Mouse (Mus musculus): Measurements from ENCODE around the gene Ercc4.

The Ercc4 gene

DNA sequence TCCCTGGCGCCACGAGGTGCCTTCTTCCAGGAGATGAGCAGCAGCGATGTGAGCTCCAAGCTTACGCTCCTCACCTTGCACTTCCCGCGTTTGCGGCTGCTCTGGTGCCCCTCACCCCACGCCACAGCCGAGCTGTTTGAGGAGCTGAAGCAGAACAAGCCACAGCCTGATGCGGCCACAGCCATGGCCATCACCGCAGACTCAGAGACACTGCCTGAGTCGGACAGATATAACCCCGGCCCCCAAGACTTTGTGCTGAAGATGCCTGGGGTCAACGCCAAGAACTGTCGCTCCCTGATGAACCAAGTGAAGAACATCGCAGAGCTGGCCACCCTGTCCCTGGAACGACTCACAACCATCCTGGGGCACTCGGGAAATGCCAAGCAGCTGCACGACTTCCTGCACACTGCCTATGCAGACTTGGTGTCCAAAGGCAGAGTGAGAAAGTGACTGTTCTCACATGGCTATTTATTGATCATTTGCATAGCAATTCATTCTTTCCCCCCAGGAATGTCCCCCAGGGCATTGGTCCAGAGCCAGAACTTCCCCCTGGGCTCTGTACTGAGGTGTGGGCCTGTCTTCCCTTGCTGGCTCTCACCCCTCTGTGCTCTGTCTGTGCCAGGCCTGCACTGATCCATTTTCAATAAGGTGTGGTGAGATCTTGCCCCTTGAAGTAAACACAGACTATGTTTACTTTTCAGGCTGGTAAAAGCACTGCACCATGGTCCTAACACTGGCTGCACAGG, 38.5 kb downstream of the Ercc4 start:
- DNase-seq (ENCODE audit: low spot score): no peak

DNA sequence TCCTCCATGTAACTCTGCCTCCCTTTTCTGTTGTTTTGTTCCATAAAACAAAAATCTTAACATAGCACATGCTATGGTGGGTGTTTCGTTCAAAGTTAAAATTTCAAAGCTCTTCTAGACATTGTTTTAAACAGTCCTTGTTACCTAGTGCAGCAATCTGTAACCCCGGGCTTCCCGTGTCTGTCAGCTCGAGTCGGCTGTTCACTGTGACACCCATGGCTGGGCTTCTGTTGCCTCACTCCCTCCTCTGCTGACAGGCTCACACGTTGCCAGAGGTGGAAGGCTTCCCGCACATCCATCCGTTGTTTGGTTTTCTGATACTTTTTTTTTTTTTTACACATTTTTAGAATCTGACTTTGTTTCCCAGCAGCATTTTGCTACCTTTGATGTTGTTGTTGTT, 40.5 kb downstream of the Ercc4 start:
- DNase-seq (ENCODE audit: low spot score): no peak

DNA sequence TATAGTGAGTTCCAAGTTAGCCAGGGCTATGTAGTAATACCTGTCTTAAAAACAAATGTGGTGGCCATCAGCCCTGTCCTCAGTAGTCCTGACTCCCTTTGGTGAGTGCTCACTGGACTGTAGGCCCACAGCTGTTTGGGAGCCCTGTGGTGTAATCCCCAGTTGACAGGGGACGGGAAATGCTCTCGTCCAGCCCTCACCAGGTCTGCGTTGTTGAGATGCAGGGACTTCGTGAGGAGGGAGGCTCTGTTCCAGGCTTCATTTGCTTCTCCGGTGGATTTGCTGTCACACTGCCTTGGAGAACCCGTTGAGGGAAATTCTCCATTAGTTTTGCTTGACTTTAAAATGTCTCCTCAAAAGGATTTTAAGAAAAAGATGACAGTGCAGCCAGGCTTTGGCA, 41.3 kb downstream of the Ercc4 start:
- DNase-seq (ENCODE audit: low spot score): no peak

DNA sequence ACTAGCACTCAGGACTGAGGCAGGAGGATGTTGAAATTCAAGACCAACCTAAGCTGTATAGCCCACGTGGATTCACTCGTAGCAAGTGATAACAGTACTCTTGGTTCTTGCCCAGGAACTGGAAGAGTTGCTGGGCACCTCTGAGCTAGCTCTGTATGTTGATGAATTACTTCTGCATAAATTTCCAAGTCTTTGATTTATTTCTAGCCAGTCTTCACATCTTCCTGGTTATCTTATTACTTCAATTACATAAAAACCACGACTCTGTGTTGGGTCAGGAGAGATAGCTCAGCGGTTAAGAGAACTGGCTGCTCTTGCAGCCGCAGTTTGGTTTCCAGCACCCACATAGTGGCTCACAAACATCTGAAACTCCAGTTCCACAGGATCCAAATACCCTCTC, 43.0 kb downstream of the Ercc4 start:
- DNase-seq (ENCODE audit: low spot score): no peak

DNA sequence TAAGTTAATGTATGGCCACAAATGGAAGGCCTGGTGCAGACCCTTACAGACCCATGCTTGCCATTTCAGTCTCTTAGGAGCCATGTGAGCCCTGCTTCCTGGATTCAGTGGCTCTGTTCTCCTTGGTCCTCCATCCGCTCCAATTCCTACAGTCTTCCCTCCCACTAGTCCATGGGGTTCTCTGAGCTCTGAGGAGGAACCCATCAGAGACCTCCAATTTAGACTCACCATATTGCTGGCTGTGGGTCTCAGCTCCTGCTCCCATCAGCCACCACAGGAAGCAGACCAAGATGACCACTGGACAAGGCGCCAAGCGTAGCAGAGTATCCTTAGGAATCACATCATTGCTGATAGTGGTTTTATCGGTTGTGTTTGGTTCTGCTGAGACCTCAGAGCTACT, 43.7 kb downstream of the Ercc4 start:
- no peak for DNase-seq (ENCODE audit: low spot score)

DNA sequence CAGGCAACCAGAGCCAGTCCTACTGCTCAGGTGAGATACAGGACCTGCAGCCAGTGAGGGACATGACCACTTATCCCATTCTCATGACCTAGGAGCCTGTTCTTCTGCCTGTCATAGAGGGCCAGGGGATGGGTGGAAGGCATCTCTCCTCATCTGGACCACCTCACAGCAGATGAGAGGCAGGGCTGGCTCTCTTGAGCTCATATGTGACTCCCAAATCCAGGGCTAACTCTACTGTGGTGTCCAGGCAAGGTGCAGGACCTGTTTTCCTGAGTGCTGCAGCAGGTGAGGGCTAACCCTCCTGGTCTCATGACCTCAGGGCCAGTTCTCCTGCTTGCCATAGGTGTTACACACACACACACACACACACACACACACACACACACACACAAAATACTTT, 44.9 kb downstream of the Ercc4 start:
- no peak for DNase-seq (ENCODE audit: low spot score)

DNA sequence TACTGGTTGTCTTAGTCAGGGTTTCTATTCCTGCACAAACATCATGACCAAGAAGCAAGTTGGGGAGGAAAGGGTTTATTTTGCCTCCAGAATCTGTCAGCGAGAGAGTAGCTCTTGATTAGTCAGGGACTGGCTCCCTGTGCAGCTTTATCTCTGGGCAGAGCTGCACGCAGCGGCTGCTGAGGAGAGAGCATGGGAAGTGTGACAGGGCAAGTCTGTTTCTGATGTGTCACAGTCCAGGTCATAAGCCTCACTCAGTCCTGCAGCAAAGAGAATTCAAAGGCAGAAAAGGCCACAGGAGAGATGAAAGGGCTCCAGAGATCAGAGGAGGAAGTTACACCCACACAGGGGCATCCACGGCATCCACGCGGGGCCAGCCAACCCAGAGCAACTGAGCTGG, 47.8 kb downstream of the Ercc4 start:
- DNase-seq (ENCODE audit: low spot score): peak; percentile 3

DNA sequence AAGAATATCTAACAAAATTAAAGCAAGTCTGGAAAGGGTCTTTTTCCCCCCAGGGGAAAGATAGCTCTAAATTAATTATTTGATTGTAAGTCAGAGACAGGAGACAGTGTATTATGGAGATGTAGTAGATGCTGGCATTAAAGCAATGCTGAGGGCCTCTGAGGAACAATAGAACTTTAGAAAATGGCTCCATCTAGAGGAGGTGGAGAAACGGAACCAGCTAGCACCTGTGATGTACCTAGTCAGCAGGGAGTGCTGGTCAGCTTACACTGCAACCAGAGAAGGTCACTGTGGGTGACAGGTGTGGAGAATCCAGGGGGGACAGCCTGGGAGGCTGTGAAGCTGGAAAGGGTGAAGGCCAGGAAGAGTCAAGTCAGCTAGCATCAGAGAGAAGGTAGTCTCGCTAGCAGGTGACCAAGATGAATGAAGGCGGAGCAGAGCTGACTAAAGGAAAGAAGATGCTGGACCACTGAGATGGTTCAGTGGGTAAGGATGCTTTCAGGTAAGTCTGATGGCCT, 48.7 kb downstream of the Ercc4 start:
- DNase-seq (ENCODE audit: low spot score): peak; percentile 24

DNA sequence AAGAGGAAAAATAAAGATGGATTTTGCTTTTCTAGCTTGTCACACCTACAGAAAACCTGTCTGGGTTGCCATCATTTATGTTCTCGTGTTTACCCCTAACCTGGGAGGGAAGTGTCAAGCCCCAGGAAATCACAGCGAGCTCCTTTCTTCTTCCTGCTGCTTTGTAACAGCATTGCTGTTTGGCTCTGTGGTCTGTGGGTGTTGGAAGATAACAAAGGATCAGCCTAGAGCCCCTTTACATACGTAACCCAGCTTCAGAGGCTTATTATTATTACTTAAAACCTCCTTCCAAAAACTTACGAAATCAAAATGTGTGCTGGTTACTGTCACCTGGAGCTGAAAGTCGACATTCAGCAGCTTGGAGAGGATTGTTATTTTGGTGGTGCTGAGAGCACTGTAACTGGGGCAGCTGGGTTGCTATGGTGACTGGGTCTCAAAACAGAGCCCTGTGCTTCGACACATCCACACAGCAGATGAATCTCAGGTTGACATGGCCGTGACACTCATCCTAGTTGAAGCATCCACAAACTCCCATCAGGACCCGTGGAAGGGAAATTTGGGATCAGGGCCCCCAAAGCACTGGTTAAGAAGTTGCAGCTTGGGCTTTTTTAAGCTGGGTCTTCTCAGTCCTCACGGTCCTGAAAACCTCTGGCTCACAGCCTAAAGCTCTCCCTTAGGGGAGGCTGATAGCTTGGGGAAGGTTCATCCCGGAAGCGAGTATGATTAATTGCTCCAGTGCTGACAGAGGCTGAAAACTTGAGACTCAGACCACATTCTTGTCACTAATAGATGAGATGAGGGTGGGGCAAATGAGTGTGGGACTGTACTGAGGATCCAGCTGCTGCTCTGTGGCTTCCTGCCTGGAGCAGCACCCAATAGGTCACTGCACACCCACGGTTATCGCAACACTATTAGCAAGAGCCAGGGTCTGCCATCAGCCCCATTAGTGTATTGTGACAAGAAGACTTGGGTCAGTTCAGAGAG, 49.7 kb downstream of the Ercc4 start:
- peak; percentile 66 for DNase-seq (ENCODE audit: low spot score)

DNA sequence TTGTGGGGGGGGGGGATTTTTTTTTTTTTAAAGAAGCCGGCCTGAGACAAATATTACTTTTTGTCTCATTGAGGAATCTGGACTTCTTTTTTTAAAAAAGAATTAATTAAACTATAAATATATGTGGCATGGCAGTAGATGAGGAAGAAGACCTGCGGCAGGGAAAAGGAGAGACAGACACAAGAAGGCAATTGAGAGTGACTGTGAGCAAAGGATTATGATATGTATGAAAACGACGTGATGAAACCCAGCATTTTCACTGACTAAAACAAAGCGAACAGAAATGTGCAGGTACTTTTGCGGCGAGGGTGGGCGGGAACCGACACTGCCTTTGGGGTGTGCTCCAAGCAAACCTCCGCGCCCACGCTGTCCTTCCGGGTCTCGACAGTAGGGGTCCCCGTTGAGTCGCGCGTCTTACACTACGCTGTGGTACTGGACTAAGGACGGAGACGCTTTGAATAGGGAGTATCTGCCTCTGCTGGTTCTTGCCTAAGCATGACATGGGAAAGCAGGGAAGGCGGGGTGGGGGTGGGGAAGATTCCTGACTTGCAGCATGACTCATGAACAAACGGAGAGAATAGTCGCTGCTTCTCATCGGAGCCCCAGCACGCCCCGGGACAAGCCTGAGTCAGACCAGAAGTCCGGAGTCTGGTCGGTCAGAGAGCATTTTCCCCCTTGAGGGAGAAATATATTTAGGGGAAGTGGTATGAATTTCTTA, 50.6 kb downstream of the Ercc4 start:
- DNase-seq (ENCODE audit: low spot score): peak; percentile 97

DNA sequence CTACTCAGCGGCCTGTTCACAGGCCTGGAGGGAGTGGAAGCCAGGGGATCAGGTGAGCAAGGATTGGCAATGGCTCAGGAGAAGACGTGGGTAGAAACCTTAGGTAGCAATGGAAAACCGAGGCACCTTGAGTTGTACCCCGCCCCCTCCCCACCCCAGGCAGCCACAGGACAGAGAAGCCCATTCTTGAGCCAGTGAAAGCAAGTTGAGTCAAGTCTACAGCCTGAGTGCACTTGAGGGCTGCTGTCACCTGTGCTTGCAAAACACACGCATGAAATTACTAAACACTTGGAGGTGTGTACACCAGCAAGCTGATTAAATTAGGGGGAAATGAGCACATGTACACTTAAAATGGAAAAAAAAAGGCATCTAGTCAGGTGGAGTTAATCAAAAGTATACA, 52.0 kb downstream of the Ercc4 start:
- no peak for DNase-seq (ENCODE audit: low spot score)

DNA sequence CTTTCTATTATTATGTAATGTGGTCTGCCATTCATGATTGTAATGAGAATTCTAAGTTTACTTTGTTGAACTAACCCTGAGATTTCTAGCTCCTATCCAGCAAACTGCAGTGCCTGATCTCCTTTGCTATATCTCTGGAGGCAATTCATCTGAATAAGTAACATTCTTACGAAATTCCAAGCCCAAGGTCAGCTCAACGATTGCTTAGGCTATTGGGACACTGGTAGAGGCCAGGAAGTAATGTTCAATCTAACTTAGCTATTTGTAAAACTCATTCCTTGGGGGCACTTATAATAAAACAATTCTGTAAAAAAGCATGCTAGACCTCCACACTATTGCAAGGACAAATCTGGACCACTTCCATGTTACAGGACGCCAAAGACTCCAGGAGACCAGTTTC, 58.2 kb downstream of the Ercc4 start:
- DNase-seq (ENCODE audit: low spot score): no peak

DNA sequence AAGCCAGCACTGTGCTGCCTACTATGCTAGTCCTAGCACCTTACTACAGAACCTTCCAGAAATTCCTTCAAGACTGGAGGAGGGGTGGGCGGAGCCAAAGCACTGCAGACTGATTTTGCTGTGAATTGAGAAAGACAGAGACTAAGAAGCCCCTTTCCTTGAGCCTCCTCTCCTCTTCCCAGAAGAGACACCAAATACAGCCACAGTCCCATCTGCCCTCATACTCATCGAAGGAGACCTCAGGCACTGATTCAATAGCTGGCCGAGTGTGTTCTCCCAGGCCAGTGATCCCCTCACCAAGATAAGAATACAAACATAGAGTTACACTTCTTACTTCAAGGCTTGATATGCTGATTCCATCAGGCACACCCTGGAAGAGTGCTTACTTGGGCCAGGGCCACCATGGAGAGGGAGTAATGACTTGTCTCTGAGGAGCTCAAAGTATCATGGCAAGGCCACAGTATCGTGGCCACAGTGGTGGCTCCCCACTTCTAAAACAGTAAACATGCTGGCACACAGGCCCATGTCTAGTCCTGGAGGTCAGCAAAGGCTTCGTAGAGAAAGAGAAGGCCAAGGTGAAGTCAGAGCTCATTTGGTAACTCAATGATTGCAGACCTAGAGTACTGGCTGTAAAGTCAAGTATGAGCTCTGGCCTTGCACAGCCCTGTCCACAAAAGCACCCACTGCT, 63.7 kb downstream of the Ercc4 start:
- no peak for DNase-seq (ENCODE audit: low spot score)

DNA sequence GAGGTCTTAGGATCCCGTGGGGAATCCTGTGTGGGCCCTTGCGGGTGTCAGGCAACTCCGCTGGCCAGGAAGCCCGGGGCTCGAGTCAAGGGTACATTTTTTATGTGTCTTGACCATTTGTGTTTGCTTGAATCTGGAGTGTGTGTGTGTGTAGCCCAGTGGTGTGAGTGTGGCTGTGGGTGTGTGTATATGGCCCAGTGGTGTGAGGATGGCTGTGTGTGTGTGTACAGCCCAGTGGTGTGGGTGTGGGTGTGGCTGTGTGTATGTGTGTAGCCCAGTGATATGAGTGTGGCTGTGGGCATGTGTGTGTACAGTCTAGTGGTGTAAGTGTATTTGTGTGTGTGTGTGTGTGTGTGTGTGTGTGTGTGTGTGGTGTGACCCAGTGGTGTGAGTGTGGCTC, 73.0 kb downstream of the Ercc4 start:
- no peak for DNase-seq (ENCODE audit: low spot score)

DNA sequence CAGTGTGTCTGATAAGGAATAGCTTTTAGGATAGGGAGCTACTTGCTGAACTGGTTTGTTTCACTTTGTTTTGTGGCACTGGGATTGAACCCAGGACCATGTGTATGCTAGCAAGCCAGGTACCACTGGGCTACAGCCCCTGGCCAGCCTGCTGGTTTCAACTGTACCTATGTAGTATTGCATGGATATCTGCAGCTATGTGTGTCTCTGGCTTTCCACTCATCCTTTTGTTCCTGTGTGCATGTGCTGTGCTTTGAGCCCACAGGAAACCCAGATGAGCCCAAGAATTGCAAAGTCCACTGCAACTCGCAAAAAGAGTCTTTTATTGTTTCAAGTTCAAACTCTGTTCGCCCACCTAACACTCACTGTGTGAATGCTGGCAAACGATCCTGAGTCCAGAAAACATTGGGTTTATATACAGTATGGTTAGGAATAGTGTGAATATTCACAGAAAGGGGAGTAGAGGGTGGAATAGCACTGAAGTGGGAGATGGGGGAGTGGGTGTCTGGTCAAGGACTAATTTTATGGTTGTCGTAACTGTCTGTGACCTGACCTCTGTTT, 73.8 kb downstream of the Ercc4 start:
- no peak for DNase-seq (ENCODE audit: low spot score)

DNA sequence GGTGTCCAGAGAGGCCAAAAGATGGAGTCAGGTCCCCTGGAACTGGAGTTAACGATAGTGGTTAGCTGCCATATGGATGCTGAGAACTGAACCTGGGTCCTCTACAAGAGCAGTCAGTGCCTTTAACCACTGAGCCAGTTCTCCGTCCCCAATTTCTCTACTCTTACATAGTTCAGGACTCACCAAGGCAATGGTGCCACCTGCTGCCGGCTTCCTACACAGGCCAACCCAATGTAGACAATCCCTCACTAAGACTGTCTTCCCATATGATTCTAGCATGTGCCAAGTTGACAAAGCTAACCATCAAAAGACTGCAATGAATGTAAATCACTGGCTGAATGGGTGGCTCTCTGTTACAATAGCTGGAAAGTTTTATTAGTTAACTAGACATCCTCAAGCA, 74.9 kb downstream of the Ercc4 start:
- DNase-seq (ENCODE audit: low spot score): no peak

DNA sequence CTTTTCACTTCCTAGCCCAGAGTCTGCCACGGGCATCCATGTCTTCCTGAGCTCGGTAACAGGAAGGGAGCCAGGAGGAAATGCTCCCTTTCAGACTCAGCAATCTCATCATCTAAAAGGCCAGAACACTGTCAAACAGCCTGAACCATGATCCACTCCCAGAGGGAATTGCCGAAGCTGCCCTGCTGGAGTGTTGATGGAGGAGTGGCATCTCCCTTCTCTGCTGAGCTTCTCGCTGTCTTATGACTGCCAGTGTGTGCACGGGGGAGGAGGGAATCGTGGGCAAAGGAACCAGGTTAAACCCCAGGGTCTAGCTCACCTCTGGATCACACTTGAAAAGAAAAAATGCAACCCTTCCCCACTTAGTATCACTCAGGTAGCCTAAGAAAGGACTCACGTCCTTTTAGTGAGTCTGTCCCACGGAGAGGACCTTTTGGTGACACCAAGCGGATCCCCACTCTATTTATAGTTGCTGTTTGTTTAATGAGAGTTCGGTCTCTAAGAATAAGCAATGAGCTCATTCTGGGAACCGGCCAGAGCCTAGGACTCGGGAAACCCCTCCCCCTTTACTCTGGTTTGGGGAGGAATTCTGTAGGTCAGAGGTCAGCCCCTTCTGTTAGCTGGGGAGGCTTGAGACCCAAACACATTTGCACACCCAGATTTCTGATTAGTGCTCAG, 80.1 kb downstream of the Ercc4 start:
- no peak for DNase-seq (ENCODE audit: low spot score)

DNA sequence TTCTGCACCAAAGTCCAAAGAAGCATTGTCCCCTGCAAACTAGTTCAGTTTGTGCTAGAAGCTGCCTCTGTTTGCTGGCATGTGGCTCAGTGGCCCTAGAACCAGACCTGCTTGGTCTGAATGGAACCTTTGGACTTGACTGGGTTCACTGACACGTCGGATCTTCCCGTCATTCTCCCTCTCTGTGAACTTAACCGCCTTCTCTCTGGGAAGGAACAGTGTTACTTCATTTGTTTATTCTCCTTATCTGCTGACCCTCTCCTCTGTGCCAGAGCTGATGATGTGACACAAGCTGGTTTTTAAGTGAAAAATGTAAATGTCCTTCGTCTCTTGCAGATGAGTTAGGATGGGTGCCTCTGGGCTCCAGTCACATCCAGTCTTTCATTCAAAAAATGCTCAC, 81.0 kb downstream of the Ercc4 start:
- DNase-seq (ENCODE audit: low spot score): no peak

DNA sequence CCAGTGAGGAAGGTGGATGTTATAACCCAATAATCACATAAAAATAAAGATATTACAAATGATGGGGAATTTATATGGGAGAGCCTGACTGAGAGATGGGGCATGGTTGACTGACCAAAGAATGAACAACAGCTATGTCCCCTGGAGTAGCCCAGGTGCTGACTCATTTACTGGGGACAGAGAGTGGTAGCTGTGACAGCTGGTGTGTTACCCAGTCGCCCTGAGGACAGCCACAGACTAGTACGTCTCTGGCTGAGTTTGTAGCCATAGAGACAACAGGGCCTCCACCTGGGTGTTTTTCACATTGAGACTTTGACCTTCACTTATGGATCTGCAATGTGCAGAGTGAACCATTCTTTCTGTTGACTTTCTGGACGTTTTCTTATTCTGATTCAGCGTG, 81.7 kb downstream of the Ercc4 start:
- DNase-seq (ENCODE audit: low spot score): no peak

DNA sequence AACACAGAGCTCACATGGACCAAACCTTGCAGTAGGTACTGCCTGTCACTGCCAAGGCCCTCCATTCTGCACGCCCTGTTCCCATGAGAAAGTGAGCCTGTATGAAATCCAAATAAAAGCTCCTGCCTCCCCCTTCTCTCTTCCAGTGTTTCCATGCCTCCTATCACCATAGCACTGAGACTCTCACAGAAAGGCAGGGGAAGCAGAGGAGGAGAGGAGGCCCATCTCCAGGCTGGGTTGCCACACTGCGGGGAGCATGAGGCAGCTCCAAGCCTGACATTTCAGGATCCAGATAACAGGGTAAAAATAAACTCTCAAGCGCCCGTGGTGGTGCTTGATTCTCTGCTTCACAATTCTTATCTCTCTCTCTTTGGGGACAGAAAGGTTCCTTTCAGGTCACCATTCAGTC, 84.2 kb downstream of the Ercc4 start:
- no peak for DNase-seq (ENCODE audit: low spot score)

DNA sequence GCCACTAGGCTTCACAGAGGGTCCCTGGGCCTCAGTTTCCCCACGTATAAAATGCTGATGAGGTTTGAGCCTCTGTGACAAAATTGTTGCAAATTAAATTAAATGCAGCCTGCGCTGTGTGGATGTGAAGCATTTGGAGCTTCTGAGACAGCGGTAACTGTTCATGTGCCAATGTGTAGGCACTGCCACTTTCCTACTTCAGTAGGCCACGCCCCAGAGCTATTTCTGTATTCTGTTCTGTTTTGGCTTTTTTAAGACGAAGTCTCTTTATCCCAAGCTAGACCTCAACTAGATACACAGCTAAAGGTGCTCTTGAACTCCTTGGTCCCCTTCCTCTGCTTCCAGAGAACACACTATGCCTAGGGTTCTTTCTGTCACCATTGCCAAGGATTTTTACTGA, 85.4 kb downstream of the Ercc4 start:
- no peak for DNase-seq (ENCODE audit: low spot score)
